Mouse (Mus musculus): ENCODE data around the gene Nemf.
"Not testable (repeated sequence)": the region's sequence is repeated elsewhere in the genome, so short reads cannot be mapped to it uniquely, and the experiment has no call there.

The Nemf gene

GRCm38 (mm10) chr12:69356546-69357299 lies at the start of gene Nemf:
Gene Nemf, minus strand, starts transcription at chr12:69357165.
- peak; percentile 78 for DNase-seq

GRCm38 (mm10) chr12:69402594-69403167 lies 45.7 kb upstream of the Nemf start:
- DNase-seq = no peak

- DNase-seq = no peak
Observed at GRCm38 (mm10) chr12:69402100-69402499, 45.1 kb upstream of the Nemf start.

- DNase-seq = no peak
Observed at GRCm38 (mm10) chr12:69400871-69401286, 43.9 kb upstream of the Nemf start.

DNA sequence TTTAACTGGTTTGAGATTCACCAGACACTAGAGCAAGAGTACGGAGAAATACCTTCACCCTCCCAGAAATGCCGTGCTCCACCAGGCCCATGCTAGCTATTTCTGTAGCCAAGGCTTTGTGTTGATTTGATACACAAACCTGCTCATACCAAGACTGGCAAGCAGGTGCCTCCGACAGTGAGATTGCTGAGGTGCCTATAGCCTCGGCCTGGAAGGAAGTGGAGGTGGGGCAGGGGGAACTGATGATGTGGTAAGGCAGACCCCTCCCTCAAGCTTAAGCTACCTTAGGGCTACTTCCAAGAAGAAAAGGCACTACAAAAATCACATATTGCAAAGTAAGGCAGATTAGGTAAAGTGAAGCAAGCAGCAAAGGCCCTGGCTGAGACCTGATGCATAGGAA lies 43.4 kb upstream of the Nemf start:
- no peak for DNase-seq

DNA sequence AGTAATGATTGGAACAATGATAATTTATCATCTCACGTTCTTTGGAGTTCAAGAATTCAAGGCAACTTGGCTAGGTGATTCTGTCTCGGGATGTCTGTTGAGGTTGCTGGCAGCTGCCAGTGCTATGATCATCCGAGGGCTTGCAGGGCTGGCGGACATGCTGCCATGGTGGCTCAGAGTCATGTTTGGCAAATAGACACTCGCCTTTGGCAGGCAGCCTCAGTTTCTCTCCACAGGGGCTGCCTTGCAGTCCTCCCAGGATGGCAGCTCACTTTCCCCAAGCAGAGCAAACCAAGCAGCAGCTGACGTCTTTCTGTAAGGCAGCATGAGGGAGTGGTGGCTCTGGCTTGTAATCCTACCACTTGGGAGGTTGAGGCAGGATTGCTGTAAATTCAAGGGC lies 37.5 kb upstream of the Nemf start:
- no peak for DNase-seq

- DNase-seq = no peak
Observed at GRCm38 (mm10) chr12:69393076-69393475, 36.1 kb upstream of the Nemf start.

DNA sequence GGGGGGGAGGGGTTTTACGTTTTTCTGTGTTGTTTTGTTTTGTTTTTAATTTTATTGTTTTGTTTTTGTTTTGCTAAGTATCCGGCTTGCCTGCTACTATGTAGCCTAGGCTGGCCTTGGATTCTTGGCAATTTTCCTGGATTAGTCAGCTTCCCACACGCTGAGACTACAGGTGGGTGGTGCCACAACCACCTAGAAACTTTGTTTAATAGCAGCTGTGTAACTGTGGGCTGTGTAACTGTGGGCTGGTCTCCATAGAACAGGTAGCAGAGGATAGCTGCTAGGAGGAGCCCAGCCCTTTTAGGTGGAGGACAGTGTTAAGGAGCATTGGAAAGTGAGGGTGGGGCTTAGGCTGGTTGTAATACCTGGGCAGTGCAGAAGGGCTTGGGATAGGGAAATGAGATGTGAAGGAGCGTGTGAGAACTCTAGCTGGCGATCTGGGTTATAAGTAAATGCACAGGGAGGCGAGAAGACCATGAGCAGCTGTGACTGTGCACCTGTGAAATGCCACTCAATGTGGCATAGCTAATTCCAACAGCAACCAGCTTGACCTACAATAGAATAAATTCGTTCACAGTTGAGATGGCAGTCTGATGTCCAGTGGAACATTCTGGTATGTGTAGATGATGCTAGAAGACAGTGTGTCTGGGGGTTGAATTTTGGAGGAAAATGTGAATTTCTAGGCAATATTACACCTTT lies 33.2 kb upstream of the Nemf start:
- no peak for DNase-seq

DNA sequence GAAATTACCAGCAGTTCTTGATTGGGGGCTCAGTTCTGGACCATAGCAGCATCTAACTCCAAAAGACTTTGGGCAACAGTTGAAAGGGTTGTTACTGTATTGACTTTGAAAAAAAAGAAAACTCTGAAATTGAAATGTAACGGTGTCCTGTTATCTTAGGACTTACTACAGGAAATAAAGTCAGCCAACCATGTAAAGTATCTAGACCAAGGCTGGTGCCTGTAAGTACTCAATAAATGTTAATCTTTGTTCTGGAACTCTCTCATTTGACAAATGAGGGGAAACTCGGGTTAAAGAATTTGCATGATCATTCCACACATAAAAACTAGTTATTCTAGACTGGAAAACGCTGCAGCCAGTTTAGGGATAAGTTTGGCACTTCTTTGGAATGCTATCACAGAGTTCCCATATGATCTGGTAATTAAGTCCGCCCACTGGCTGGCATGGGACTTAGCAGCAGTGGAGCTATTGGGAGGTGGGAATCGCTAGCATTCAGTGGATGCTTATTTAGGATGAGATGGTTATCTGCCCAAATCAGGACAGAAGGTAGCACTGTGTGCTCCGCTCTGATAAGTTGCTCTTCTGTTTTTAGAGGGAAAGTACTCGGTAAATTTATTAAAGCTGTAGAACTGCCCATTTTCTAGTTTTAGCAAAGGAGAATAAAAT lies 32.4 kb upstream of the Nemf start:
- DNase-seq = no peak

- no peak for DNase-seq
Observed at GRCm38 (mm10) chr12:69388321-69388869, 31.4 kb upstream of the Nemf start.

GRCm38 (mm10) chr12:69386281-69386732 lies 29.3 kb upstream of the Nemf start:
- DNase-seq = peak in 1 of 2 experiments; percentile 29

GRCm38 (mm10) chr12:69385542-69386280 lies 28.7 kb upstream of the Nemf start:
- DNase-seq = peak; percentile 39 to 49

DNA sequence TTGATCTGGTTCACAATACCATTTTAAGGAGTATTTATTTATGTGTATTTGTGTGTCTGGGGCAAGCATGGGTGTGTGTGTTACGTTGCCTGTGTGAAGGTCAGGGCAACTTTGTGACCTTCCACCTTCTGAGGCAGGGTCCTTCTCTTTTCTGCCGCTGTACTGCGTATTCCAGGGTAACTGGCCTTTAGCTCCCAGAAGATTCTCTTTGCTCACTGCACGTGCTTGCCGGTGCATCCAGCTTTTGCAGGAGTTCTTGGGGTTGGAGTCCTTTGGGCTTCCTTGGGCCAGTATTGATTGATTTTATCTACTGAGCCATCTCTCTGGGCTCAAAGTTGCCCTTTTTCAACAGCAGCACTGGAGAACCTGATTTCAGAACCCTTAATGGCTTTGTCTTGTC lies 27.6 kb upstream of the Nemf start:
- no peak for DNase-seq

- no peak for DNase-seq
Observed at GRCm38 (mm10) chr12:69382880-69383279, 25.9 kb upstream of the Nemf start.

GRCm38 (mm10) chr12:69378558-69379454 lies 21.8 kb upstream of the Nemf start:
- DNase-seq = peak; percentile 25 to 37

GRCm38 (mm10) chr12:69377636-69378035 lies 20.7 kb upstream of the Nemf start:
- DNase-seq = not testable (repeated sequence)

GRCm38 (mm10) chr12:69377188-69377587 lies 20.2 kb upstream of the Nemf start:
- no peak for DNase-seq

- no peak for DNase-seq
Observed at GRCm38 (mm10) chr12:69376132-69376531, 19.2 kb upstream of the Nemf start.

DNA sequence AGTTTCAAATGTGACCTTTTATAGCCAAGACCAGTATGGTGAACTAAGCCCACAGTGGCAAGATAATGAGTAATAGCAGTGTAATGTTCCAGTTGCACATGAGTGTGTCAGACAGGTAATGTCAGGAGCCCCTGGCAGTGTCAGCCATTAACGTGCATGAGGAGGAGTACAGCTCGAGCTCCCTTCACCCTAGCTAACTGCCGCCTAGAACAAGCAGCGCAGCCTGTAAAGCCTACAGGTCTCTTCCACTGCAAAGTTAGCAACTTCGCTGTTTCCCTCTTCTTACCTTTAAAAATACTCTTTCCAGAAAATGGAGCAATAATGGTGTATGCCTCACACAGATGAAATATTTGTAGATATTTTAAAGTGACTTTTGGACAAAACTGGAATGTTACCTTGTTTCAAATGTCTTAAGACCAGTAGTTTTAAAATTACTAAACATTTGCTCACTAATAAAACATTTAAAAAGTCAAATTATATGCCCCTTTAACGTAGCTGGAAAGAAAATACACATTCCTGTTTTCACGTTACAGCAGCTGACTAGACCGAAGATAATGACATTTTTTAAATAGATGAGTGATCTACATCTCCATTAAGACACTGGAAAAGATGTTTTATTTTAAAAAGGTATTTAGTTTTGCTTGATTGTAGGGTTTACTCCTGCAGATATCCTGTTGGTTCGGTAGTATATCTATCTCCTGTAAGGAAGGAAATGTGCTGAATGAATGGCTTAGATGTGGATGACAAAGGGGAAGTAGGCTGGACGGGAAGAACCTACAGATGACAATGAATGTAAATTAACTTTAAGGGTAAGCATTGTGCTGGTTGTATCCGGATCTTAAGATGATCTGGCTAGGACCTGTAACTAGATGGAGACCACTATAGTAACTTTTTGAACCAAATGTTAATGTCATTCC lies 17.1 kb upstream of the Nemf start:
- peak; percentile 39 to 54 for DNase-seq

GRCm38 (mm10) chr12:69372731-69373331 lies 15.9 kb upstream of the Nemf start:
- DNase-seq = peak in 1 of 2 experiments; percentile 55
